Mouse (Mus musculus): ENCODE data around the gene Slc25a42.
A peak's percentile ranks its signal among the peaks of the same experiment; 100 is the strongest.

GRCm38 (mm10) chr8:70158069-70158853 lies 53.8 kb downstream of the Slc25a42 start:
- TF ChIP-seq TCF12 (IDR thresholded peaks at IDR 0.05; ENCODE audit: low read depth, low read length) (peak; percentile 100), EP300 (IDR thresholded peaks at IDR 0.05; ENCODE audit: low read length) (peak; percentile 97), MAZ (IDR thresholded peaks at IDR 0.05; ENCODE audit: low read depth, low read length) (peak; percentile 98), CTCF (conservative IDR thresholded peaks at IDR 0.05 in 1 of 2, IDR thresholded peaks at IDR 0.05 in 1 of 2; ENCODE audit: low read depth in 2 of 2, low read length in 2 of 2) (peak in 1 of 2 experiments; percentile 21; a peak in 1 of 4 replicates), MEF2A (IDR thresholded peaks at IDR 0.05; ENCODE audit: borderline replicate concordance, low read depth, low read length) (peak; percentile 90), GABPA (IDR thresholded peaks at IDR 0.05; ENCODE audit: insufficient replicate concordance, low read depth, low read length) (no peak), CHD2 (IDR thresholded peaks at IDR 0.05; ENCODE audit: low read length) (peak; percentile 81), ZMIZ1 (IDR thresholded peaks at IDR 0.05; ENCODE audit: low read depth, low read length) (peak; percentile 69)

All from CH12.LX (cell line).